In genomic region chr5:115373441-115374203, GRCm38 (mm10) we compare ENCODE assay signal across 8 mouse cellular contexts. TPM values are rescaled to one million over a fixed set of nuclear protein-coding genes. Genes with fewer than 3 reads are reported as not detected.
DNase-seq lines count a peak whose midpoint lies in the region; ATAC-seq and TF ChIP-seq lines count a peak whose summit lies in the region.

No protein-coding gene starts in this region.

- ATAC-seq in kidney, embryonic 15.5 days (replicated peaks; ENCODE audit: low FRiP score) = peak; percentile 59; the same call in 1 of the 2 replicates
- ATAC-seq in hindbrain, postnatal 0 days = peak; percentile 51; the same call in 1 of the 2 replicates
- ATAC-seq in neural tube, embryonic 14.5 days (ENCODE audit: low read depth) = peak; percentile 88

- no peak for DNase-seq in kidney, adult 9 months
- peak; percentile 91 for DNase-seq in embryo, embryonic 10.5 days (ENCODE audit: low spot score)
- peak; percentile 62 for DNase-seq in hindbrain, postnatal 0 days (ENCODE audit: low spot score)
- DNase-seq in cerebellum, postnatal 36 days = no peak
- DNase-seq in thymus, postnatal 14 days = no peak
- DNase-seq in gastrocnemius, adult 18-20 months (ENCODE audit: low spot score) = no peak

- no peak for TF ChIP-seq CTCF in hindbrain, postnatal 0 days (IDR thresholded peaks at IDR 0.05; ENCODE audit: low read depth)

- H3K4me3 ChIP-seq in kidney, embryonic 15.5 days (replicated peaks) = peak overlapping the region; percentile 33
- peak overlapping the region; percentile 28 for H3K4me3 ChIP-seq in hindbrain, postnatal 0 days (ENCODE audit: low read length)
- peak overlapping the region; percentile 26; the same call in 1 of the 2 replicates for H3K4me3 ChIP-seq in neural tube, embryonic 14.5 days (ENCODE audit: low read depth, low read length)

- no peaks in the 10 kb centered on the region for H3K36me3 ChIP-seq in kidney, embryonic 15.5 days
- H3K36me3 ChIP-seq in hindbrain, postnatal 0 days (ENCODE audit: insufficient read depth, low read length) = no peaks in the 10 kb centered on the region
- no peaks in the 10 kb centered on the region for H3K36me3 ChIP-seq in neural tube, embryonic 14.5 days (ENCODE audit: control insufficient read depth, insufficient read depth, low read length)

- 13% methylated on average over 26 of the region's 26 CpGs for WGBS in kidney, embryonic 15.5 days
- 7% methylated on average over 26 of the region's 26 CpGs for WGBS in hindbrain, postnatal 0 days
- WGBS in neural tube, embryonic 14.5 days = 4% methylated on average over 26 of the region's 26 CpGs

- H3K9me3 ChIP-seq in kidney, embryonic 15.5 days (replicated peaks) = no peaks in the 10 kb centered on the region
- H3K9me3 ChIP-seq in hindbrain, postnatal 0 days (ENCODE audit: low read length) = no peaks in the 10 kb centered on the region
- H3K9me3 ChIP-seq in neural tube, embryonic 14.5 days (ENCODE audit: control insufficient read depth, low read length) = no peaks in the 10 kb centered on the region

- peak overlapping the region; percentile 45; the same call in 1 of the 2 replicates for H3K9ac ChIP-seq in kidney, embryonic 15.5 days
- H3K9ac ChIP-seq in hindbrain, postnatal 0 days (replicated peaks; ENCODE audit: low read length) = peak overlapping the region; percentile 40
- H3K9ac ChIP-seq in neural tube, embryonic 14.5 days (replicated peaks; ENCODE audit: low read depth, low read length) = peak overlapping the region; percentile 50

- peak overlapping the region; percentile 69 for H3K4me2 ChIP-seq in kidney, embryonic 15.5 days
- H3K4me2 ChIP-seq in hindbrain, postnatal 0 days (ENCODE audit: low read depth, low read length) = peak overlapping the region; percentile 60
- peak overlapping the region; percentile 61 for H3K4me2 ChIP-seq in neural tube, embryonic 14.5 days (ENCODE audit: low read depth, low read length)

- H3K4me1 ChIP-seq in kidney, embryonic 15.5 days = peaks cover 18% of the 10 kb centered on the region
- H3K4me1 ChIP-seq in hindbrain, postnatal 0 days (ENCODE audit: insufficient read depth, low read length) = no peaks in the 10 kb centered on the region
- peaks cover 6% of the 10 kb centered on the region for H3K4me1 ChIP-seq in neural tube, embryonic 14.5 days (ENCODE audit: control insufficient read depth, insufficient read depth, low read length)

- H3K27ac ChIP-seq in kidney, embryonic 15.5 days = peak overlapping the region; percentile 71
- peak overlapping the region; percentile 32; the same call in 1 of the 2 replicates for H3K27ac ChIP-seq in hindbrain, postnatal 0 days
- peak overlapping the region; percentile 55; the same call in 1 of the 2 replicates for H3K27ac ChIP-seq in neural tube, embryonic 14.5 days (ENCODE audit: low read depth, low read length)

- no peaks in the 10 kb centered on the region for H3K27me3 ChIP-seq in kidney, embryonic 15.5 days
- H3K27me3 ChIP-seq in hindbrain, postnatal 0 days (ENCODE audit: insufficient read depth, low read length) = no peaks in the 10 kb centered on the region
- no peaks in the 10 kb centered on the region for H3K27me3 ChIP-seq in neural tube, embryonic 14.5 days (ENCODE audit: control insufficient read depth, insufficient read depth, low read length)

RNA-seq across cellular contexts. Expression of gene Cox6a1, which starts 24.8 kb away (rescaled TPM):
- polyA plus RNA-seq in kidney, embryonic 15.5 days (2015; fragmentation: Nextera tagmentation; extraction: Ambion mirVana) = 981 and 995 TPM in 2 replicates
- total RNA-seq in hindbrain, postnatal 0 days (2014; rRNA removed) = 1,147 and 1,391 TPM in 2 replicates
- 1,694 and 1,700 TPM in 2 replicates for polyA plus RNA-seq in hindbrain, postnatal 0 days (2015; fragmentation: Nextera tagmentation; extraction: Ambion mirVana)
- polyA plus RNA-seq in neural tube, embryonic 14.5 days (2014; fragmentation: Nextera tagmentation; extraction: Ambion mirVana) = 1,051 and 1,284 TPM in 2 replicates
- total RNA-seq in gastrocnemius, adult 18-20 months (2021) = 10 to 100 TPM; 42.5 to 67.7 TPM

RNA-seq across cellular contexts. Expression of gene Triap1, which starts 32.6 kb away (rescaled TPM):
- 56.2 and 58.2 TPM in 2 replicates for polyA plus RNA-seq in kidney, embryonic 15.5 days (2015; fragmentation: Nextera tagmentation; extraction: Ambion mirVana)
- 12.4 and 18.4 TPM in 2 replicates for total RNA-seq in hindbrain, postnatal 0 days (2014; rRNA removed)
- 59.2 and 61.6 TPM in 2 replicates for polyA plus RNA-seq in hindbrain, postnatal 0 days (2015; fragmentation: Nextera tagmentation; extraction: Ambion mirVana)
- 54.5 and 59.2 TPM in 2 replicates for polyA plus RNA-seq in neural tube, embryonic 14.5 days (2014; fragmentation: Nextera tagmentation; extraction: Ambion mirVana)
- 10 to 100 TPM; 18.2 to 18.3 TPM for total RNA-seq in gastrocnemius, adult 18-20 months (2021)

RNA-seq across cellular contexts. Expression of gene Gatc, which starts 32.6 kb away (rescaled TPM):
- polyA plus RNA-seq in kidney, embryonic 15.5 days (2015; fragmentation: Nextera tagmentation; extraction: Ambion mirVana) = 27.9 and 29.2 TPM in 2 replicates
- 22.4 and 25.1 TPM in 2 replicates for total RNA-seq in hindbrain, postnatal 0 days (2014; rRNA removed)
- 27.5 and 32.1 TPM in 2 replicates for polyA plus RNA-seq in hindbrain, postnatal 0 days (2015; fragmentation: Nextera tagmentation; extraction: Ambion mirVana)
- polyA plus RNA-seq in neural tube, embryonic 14.5 days (2014; fragmentation: Nextera tagmentation; extraction: Ambion mirVana) = 45.4 and 53.5 TPM in 2 replicates
- total RNA-seq in gastrocnemius, adult 18-20 months (2021) = 10 to 100 TPM; 23.6 to 24.7 TPM

RNA-seq across cellular contexts. Expression of gene Srsf9, which starts 46.6 kb away (rescaled TPM):
- polyA plus RNA-seq in kidney, embryonic 15.5 days (2015; fragmentation: Nextera tagmentation; extraction: Ambion mirVana) = 301 and 315 TPM in 2 replicates
- total RNA-seq in hindbrain, postnatal 0 days (2014; rRNA removed) = 42.5 and 47.5 TPM in 2 replicates
- polyA plus RNA-seq in hindbrain, postnatal 0 days (2015; fragmentation: Nextera tagmentation; extraction: Ambion mirVana) = 119 and 127 TPM in 2 replicates
- polyA plus RNA-seq in neural tube, embryonic 14.5 days (2014; fragmentation: Nextera tagmentation; extraction: Ambion mirVana) = 123 and 140 TPM in 2 replicates
- 10 to 100 TPM in 1 of 2 experiments, 1 to 10 TPM in 1; 9.6 to 13.2 TPM for total RNA-seq in gastrocnemius, adult 18-20 months (2021)

RNA-seq across cellular contexts. Expression of gene Msi1, which starts 55.8 kb away (rescaled TPM):
- polyA plus RNA-seq in kidney, embryonic 15.5 days (2015; fragmentation: Nextera tagmentation; extraction: Ambion mirVana) = 21.1 and 22.0 TPM in 2 replicates
- total RNA-seq in hindbrain, postnatal 0 days (2014; rRNA removed) = 75.9 and 88.1 TPM in 2 replicates
- 45.1 and 46.2 TPM in 2 replicates for polyA plus RNA-seq in hindbrain, postnatal 0 days (2015; fragmentation: Nextera tagmentation; extraction: Ambion mirVana)
- polyA plus RNA-seq in neural tube, embryonic 14.5 days (2014; fragmentation: Nextera tagmentation; extraction: Ambion mirVana) = 55.1 and 55.4 TPM in 2 replicates
- total RNA-seq in gastrocnemius, adult 18-20 months (2021) = under 1 TPM in 1 of 2 experiments, not detected in 1; 0.57 TPM

Comparison
In these comparisons a context has a peak if more than half of its experiments do, and no peak if none do; other contexts are left out.
1. DNase-seq: peak in embryo, embryonic 10.5 days (single experiment) and hindbrain, postnatal 0 days (single experiment); none in kidney, adult 9 months (single experiment), cerebellum, postnatal 36 days (0 of 2), thymus, postnatal 14 days (single experiment) and gastrocnemius, adult 18-20 months (single experiment).
2. Peak in every context shown above with its lines, with median percentiles within 50 percentile points of each other: ATAC-seq, H3K27ac ChIP-seq, H3K4me2 ChIP-seq, H3K4me3 ChIP-seq and H3K9ac ChIP-seq.